Mouse (Mus musculus) olfactory bulb, adult 2 months (tissue): ENCODE data around the gene Ei24.

Experiments used
- CTCF ChIP-seq: fragments of 200-500 bp; IDR thresholded peaks from 2 replicates; pipeline ENCODE4 v1.5.1; 2012; ENCODE audit warnings: low read depth, mild to moderate bottlenecking, low read length, moderate library complexity; ENCODE audit not compliant: insufficient read depth
- POLR2A ChIP-seq: fragments of 200-500 bp; IDR thresholded peaks from 2 replicates; pipeline ENCODE4 v1.6.1; 2012; ENCODE audit warnings: mild to moderate bottlenecking, low read depth, low read length, moderate library complexity; ENCODE audit not compliant: insufficient read depth

DNA sequence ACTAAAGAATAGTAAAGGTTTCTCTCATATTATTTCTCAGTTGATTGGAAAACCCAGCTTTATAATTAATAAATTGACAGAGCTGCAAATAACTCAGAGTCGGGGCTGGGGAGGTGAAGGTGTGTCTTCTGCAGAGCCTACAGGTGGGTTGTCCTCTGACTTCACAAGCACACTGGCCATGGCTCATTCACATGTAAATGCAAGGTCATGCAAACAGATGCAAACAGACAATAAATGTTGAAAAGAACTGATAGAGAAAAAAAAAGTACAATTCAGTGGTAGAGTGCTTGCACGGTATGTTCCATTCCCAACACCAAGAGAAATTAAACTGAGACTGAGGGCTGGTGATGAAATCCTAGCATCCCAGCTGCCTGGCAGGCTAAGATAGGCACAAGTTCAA is 2.7 kb downstream of the Ei24 start:
- no peak for TF ChIP-seq CTCF
- TF ChIP-seq POLR2A, result no peak
